Mouse (Mus musculus): ENCODE measurements around the gene Iah1.
A peak's percentile ranks its signal among the peaks of the same experiment; 100 is the strongest.

DNA sequence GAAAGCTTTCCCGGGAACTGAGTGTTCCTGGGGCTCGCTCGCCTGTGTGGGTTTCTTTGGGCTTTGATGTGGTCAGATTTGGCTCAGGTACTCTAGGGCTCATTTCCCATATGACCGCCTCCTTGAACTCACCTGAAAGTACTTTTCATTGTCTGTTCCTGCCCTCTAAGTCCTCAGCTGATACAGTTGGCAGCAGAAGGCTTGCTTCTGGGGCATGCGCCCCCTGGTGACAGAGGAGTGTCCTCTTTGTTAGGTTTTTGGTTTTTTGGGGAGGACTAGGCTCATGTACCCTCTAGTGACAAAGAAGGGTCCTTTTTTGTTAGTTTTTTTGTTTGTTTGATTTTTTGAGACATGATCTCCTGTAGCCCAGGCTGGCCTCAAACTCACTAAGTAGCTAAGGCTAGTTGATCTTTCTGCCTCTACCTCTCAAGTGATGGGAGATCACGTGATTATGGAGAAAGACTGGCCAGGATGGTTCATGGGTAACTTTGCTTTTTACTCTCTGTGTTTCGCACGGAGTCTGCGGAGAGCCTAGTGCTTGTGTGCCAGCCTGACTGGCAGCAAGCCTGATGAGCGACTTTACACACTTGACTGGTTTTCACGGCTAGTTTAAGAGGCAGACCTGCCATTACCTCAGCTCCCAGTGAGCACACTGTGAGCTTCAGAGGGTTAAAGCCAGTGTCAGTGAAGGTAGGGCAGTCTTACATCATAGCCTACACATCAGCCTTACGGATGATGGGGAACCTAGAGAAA, 2.1 kb downstream of the Iah1 start:
- TF ChIP-seq CTCF (IDR thresholded peaks at IDR 0.05; ENCODE audit: borderline replicate concordance, extremely low read depth, insufficient read depth, insufficient read length) (peak; percentile 74; the same call in 1 of the 2 replicates), POLR2A (IDR thresholded peaks at IDR 0.05; ENCODE audit: borderline replicate concordance, extremely low read depth, insufficient read depth, insufficient read length, poor library complexity, severe bottlenecking) (no peak)

All from brain, embryonic 14.5 days (tissue).